Mouse (Mus musculus): ENCODE results near the gene Ccl27b.
"Not testable (repeated sequence)": the region's sequence is repeated elsewhere in the genome, so short reads cannot be mapped to it uniquely, and the experiment has no call there.

DNA sequence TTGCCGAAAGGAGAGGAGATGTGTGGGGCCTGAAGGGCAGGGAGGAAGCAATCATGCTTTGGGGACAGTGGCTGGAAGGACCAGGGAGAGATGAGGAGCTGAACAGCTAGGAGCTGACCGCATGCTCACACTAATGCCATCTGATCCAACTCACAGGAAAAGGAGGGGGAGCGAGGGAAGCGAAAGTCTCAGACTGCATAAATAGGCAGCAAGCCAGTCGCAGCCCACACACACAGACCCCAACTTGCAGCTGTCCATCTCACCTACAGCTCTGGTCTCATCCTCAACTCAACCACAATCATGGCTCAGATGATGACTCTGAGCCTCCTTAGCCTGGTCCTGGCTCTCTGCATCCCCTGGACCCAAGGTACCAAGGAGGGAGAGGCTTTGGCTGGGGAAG, 43.2 kb upstream of the Ccl27b start, which contains the start of gene Gm10591:
- not testable (repeated sequence) for TF ChIP-seq CTCF (conservative IDR thresholded peaks at IDR 0.05; ENCODE audit: low read length); POU5F1 (IDR thresholded peaks at IDR 0.05; ENCODE audit: borderline replicate concordance, low read length)

Data from E14TG2a.4 (cell line).